Mouse (Mus musculus): Measurements from ENCODE around the gene Sox6. TPM values are rescaled to one million over a fixed set of nuclear protein-coding genes. Genes with fewer than 3 reads are reported as not detected.

Gene Sox6
- total and polyA plus RNA-seq, 2 experiments from 2014 or later = 30.8 to 47.6 TPM

- no peak for TF ChIP-seq CTCF (IDR thresholded peaks at IDR 0.05)
- ATAC-seq (ENCODE audit: low FRiP score) (no peak), DNase-seq (ENCODE audit: low spot score) (no peak)
- H3K27me3 ChIP-seq (ENCODE audit: insufficient read depth, low read length) = no peaks in the 10 kb centered on the region
- H3K9ac ChIP-seq (replicated peaks; ENCODE audit: low read length, poor library complexity, severe bottlenecking) = no peak overlapping the region
- H3K4me2 ChIP-seq (ENCODE audit: low read depth, low read length, poor library complexity, severe bottlenecking) = no peak overlapping the region
- 63% methylated on average over 2 of the region's 2 CpGs for WGBS
- no peak overlapping the region for H3K4me3 ChIP-seq (ENCODE audit: low read depth, low read length)
- no peaks in the 10 kb centered on the region for H3K9me3 ChIP-seq (ENCODE audit: low read length)
- H3K4me1 ChIP-seq (ENCODE audit: insufficient read depth, low read length) = no peaks in the 10 kb centered on the region
- no peaks in the 10 kb centered on the region for H3K36me3 ChIP-seq (ENCODE audit: insufficient read depth, low read length)
- no peak overlapping the region for H3K27ac ChIP-seq (ENCODE audit: low read depth, low read length)
Measured at GRCm38 (mm10) chr7:115540261-115540660, 498.3 kb downstream of the Sox6 start.

DNA sequence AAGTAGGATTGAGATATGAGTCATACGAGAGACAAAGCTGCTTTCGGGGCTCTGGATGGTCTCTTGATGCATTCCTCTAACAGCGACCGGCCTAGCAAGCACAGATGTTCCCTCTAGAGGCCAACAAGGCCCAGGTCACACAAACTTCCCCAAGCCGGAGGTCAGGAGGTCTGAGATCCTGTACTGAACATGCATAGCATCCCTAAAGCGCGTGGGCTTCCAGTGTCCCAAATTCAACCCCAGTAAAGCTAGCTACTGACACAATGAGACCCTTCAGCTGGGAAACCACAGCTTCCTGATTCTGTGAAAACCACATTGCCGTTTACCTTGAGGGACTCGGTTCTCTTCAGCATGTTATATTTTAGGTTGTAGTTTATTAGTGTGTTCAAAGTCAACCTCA is 499.6 kb downstream of the Sox6 start:
- no peaks in the 10 kb centered on the region for H3K36me3 ChIP-seq (ENCODE audit: insufficient read depth, low read length)
- 89% methylated on average over 9 of the region's 9 CpGs for WGBS
- H3K4me2 ChIP-seq (ENCODE audit: low read depth, low read length, poor library complexity, severe bottlenecking) = no peak overlapping the region
- no peak overlapping the region for H3K4me3 ChIP-seq (ENCODE audit: low read depth, low read length)
- H3K4me1 ChIP-seq (ENCODE audit: insufficient read depth, low read length) = no peaks in the 10 kb centered on the region
- no peak overlapping the region for H3K27ac ChIP-seq (ENCODE audit: low read depth, low read length)
- ATAC-seq (ENCODE audit: low FRiP score) = no peak
- TF ChIP-seq CTCF (IDR thresholded peaks at IDR 0.05) = no peak
- no peaks in the 10 kb centered on the region for H3K9me3 ChIP-seq (ENCODE audit: low read length)
- H3K27me3 ChIP-seq (ENCODE audit: insufficient read depth, low read length) = no peaks in the 10 kb centered on the region
- DNase-seq (ENCODE audit: low spot score) = no peak
- no peak overlapping the region for H3K9ac ChIP-seq (replicated peaks; ENCODE audit: low read length, poor library complexity, severe bottlenecking)

DNA sequence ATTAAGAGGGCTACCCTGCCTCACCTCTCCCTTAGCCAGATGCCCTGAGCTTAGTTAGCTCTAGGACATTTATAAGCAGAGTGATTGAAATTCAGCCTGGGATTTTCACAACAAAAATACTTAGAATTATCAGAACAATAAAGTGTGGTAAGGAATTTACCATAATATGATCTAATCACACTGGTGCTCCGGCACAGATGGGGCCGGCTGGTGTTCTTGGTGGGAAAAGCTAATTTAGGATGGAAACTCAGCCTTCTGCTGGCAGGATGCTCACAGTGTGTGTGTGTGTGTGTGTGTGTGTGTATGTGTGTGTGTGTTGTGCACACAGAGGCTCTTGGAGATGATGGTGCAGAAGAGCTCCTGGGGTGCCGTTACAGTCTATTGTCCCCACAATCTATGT is 501.0 kb downstream of the Sox6 start:
- H3K4me1 ChIP-seq (ENCODE audit: insufficient read depth, low read length) = no peaks in the 10 kb centered on the region
- no peak for DNase-seq (ENCODE audit: low spot score)
- H3K4me2 ChIP-seq (ENCODE audit: low read depth, low read length, poor library complexity, severe bottlenecking) = no peak overlapping the region
- no peaks in the 10 kb centered on the region for H3K27me3 ChIP-seq (ENCODE audit: insufficient read depth, low read length)
- H3K9me3 ChIP-seq (ENCODE audit: low read length) = no peaks in the 10 kb centered on the region
- no peak for TF ChIP-seq CTCF (IDR thresholded peaks at IDR 0.05)
- no peak overlapping the region for H3K9ac ChIP-seq (replicated peaks; ENCODE audit: low read length, poor library complexity, severe bottlenecking)
- no peak overlapping the region for H3K4me3 ChIP-seq (ENCODE audit: low read depth, low read length)
- no peaks in the 10 kb centered on the region for H3K36me3 ChIP-seq (ENCODE audit: insufficient read depth, low read length)
- no peak for ATAC-seq (ENCODE audit: low FRiP score)
- 74% methylated on average over 3 of the region's 3 CpGs for WGBS
- no peak overlapping the region for H3K27ac ChIP-seq (ENCODE audit: low read depth, low read length)

DNA sequence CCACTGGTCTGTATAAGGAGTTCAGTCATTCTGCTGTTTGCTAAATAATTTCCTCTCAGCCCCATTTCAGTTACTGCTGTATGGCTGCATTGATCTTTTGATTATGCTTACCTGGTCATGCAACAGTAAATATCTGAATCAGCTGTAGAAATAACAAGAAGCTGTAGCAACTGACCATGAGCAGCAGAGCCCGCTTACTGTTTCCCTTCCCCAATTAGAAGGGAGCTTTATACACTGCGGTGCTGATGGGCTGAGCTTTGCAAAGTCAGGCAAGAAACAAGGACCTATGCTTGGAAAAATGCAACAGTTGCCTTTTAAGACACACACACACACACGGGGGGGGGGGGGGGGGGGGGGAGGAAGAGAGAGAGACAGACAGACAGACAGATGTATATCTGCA is 502.1 kb downstream of the Sox6 start:
- ATAC-seq (ENCODE audit: low FRiP score) (no peak), DNase-seq (ENCODE audit: low spot score) (no peak)
- Histone ChIP-seq H3K4me2 (ENCODE audit: low read depth, low read length, poor library complexity, severe bottlenecking) (no peak overlapping the region), H3K9ac (replicated peaks; ENCODE audit: low read length, poor library complexity, severe bottlenecking) (no peak overlapping the region), H3K4me3 (ENCODE audit: low read depth, low read length) (no peak overlapping the region), H3K27me3 (ENCODE audit: insufficient read depth, low read length) (no peaks in the 10 kb centered on the region), H3K27ac (ENCODE audit: low read depth, low read length) (no peak overlapping the region), H3K36me3 (ENCODE audit: insufficient read depth, low read length) (no peaks in the 10 kb centered on the region), H3K9me3 (ENCODE audit: low read length) (no peaks in the 10 kb centered on the region), H3K4me1 (ENCODE audit: insufficient read depth, low read length) (no peaks in the 10 kb centered on the region)
- TF ChIP-seq CTCF (IDR thresholded peaks at IDR 0.05) = no peak
- WGBS = 65% methylated on average over 3 of the region's 3 CpGs

DNA sequence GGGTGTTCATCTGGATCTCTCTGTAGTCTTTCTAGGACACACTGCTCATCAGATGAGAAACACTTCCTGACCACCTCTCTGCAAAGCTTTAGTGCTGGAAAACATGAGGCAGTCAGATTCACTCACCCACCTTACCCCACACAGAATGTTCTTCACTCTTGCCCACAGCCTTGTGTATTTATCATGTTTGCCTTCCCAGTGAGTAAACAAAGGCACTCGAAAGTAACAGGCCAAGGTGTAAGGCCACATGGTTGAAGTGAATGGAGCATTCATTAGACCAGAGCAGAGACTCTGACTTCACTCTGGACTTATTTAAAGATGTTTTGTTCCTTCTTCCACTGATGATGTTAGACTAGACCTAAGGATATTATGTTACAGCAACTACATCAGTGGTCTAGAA is 506.7 kb downstream of the Sox6 start:
- H3K4me3 ChIP-seq (ENCODE audit: low read depth, low read length) = no peak overlapping the region
- TF ChIP-seq CTCF (IDR thresholded peaks at IDR 0.05) = no peak
- no peak overlapping the region for H3K9ac ChIP-seq (replicated peaks; ENCODE audit: low read length, poor library complexity, severe bottlenecking)
- H3K27me3 ChIP-seq (ENCODE audit: insufficient read depth, low read length) = no peaks in the 10 kb centered on the region
- no peaks in the 10 kb centered on the region for H3K36me3 ChIP-seq (ENCODE audit: insufficient read depth, low read length)
- WGBS = 77% methylated on average over 1 of the region's 1 CpGs
- no peaks in the 10 kb centered on the region for H3K9me3 ChIP-seq (ENCODE audit: low read length)
- ATAC-seq (ENCODE audit: low FRiP score) (no peak), DNase-seq (ENCODE audit: low spot score) (no peak)
- H3K4me1 ChIP-seq (ENCODE audit: insufficient read depth, low read length) = no peaks in the 10 kb centered on the region
- H3K4me2 ChIP-seq (ENCODE audit: low read depth, low read length, poor library complexity, severe bottlenecking) = no peak overlapping the region
- no peak overlapping the region for H3K27ac ChIP-seq (ENCODE audit: low read depth, low read length)

GRCm38 (mm10) chr7:115531217-115531616 is 507.4 kb downstream of the Sox6 start:
- Histone ChIP-seq H3K27me3 (ENCODE audit: insufficient read depth, low read length) (no peaks in the 10 kb centered on the region), H3K4me3 (ENCODE audit: low read depth, low read length) (no peak overlapping the region), H3K27ac (ENCODE audit: low read depth, low read length) (no peak overlapping the region), H3K4me1 (ENCODE audit: insufficient read depth, low read length) (no peaks in the 10 kb centered on the region), H3K9ac (replicated peaks; ENCODE audit: low read length, poor library complexity, severe bottlenecking) (no peak overlapping the region), H3K4me2 (ENCODE audit: low read depth, low read length, poor library complexity, severe bottlenecking) (no peak overlapping the region), H3K36me3 (ENCODE audit: insufficient read depth, low read length) (no peaks in the 10 kb centered on the region), H3K9me3 (ENCODE audit: low read length) (no peaks in the 10 kb centered on the region)
- DNase-seq (ENCODE audit: low spot score) (no peak), ATAC-seq (ENCODE audit: low FRiP score) (no peak)
- no peak for TF ChIP-seq CTCF (IDR thresholded peaks at IDR 0.05)
- 72% methylated on average over 2 of the region's 2 CpGs for WGBS
